Mouse (Mus musculus) liver, adult 2 months (tissue): ENCODE measurements around the gene Pdcd11. TPM values are rescaled to one million over a fixed set of nuclear protein-coding genes. Genes with fewer than 3 reads are reported as not detected.

Experiments
- DNase-seq: peaks from one replicate; pipeline ENCODE4 v3.0.0-alpha.2; 2011; ENCODE audit warnings: low read depth, low spot score; ENCODE audit errors: extremely low read depth
- H3K27ac ChIP-seq: fragments of 200-500 bp; replicated peaks from 2 replicates; pipeline ENCODE4 v1.5.1; 2012; ENCODE audit warnings: low read depth, mild to moderate bottlenecking, control low read depth, inconsistent platforms, low read length; ENCODE audit not compliant: insufficient read depth
- H3K27me3 ChIP-seq: fragments of 200-500 bp; 2 replicates; pipeline ENCODE4 v1.6.1; 2012; ENCODE audit warnings: mild to moderate bottlenecking, moderate library complexity, low read length, inconsistent platforms; ENCODE audit not compliant: control insufficient read depth, insufficient read depth
- H3K36me3 ChIP-seq: fragments of 200-500 bp; 2 replicates; pipeline ENCODE4 v1.6.1; 2012; ENCODE audit warnings: low read length, inconsistent platforms; ENCODE audit not compliant: control insufficient read depth, insufficient read depth
- H3K4me1 ChIP-seq: fragments of 200-500 bp; 2 replicates; pipeline ENCODE4 v1.6.1; 2011; ENCODE audit warnings: low read length; ENCODE audit not compliant: control insufficient read depth, insufficient read depth
- H3K4me3 ChIP-seq: fragments of 200-500 bp; 2 replicates; pipeline ENCODE4 v1.5.1; 2011; ENCODE audit warnings: low read depth, mild to moderate bottlenecking, control low read depth, low read length, moderate library complexity; ENCODE audit not compliant: insufficient read depth
- H3K79me2 ChIP-seq: fragments of 200-500 bp; 2 replicates; pipeline ENCODE4 v1.6.1; 2012; ENCODE audit warnings: inconsistent platforms, mild to moderate bottlenecking, low read length, moderate library complexity; ENCODE audit not compliant: control insufficient read depth, insufficient read depth
- H3K9ac ChIP-seq: fragments of 200-500 bp; 2 replicates; pipeline ENCODE4 v1.6.1; 2012; ENCODE audit warnings: low read depth, mild to moderate bottlenecking, control low read depth, inconsistent platforms, low read length
- CTCF ChIP-seq: fragments of 200-500 bp; IDR thresholded peaks from 2 replicates; pipeline ENCODE4 v1.5.1; 2011; ENCODE audit warnings: low read depth, low read length, control low read depth
- POLR2A ChIP-seq: fragments of 200-500 bp; IDR thresholded peaks from 2 replicates; pipeline ENCODE4 v1.6.1; 2011; ENCODE audit warnings: low read length, control low read depth; ENCODE audit not compliant: insufficient read depth; ENCODE audit errors: extremely low read depth
- WGBS: fragments of 180-500 bp; shearing (Covaris S2); methylation state at CpG from one replicate; pipeline ENCODE4 v1.1.7; 2018; 5-methylcytosine and 5-hydroxymethylcytosine counted together
- polyA plus RNA-seq: library from polyadenylated mRNA; depleted of rRNA; stranded (reverse); fragments of >200 nt; gene quantifications from 2 replicates; pipeline ENCODE4 v1.2.3, GENCODE M21; 2012; rRNA removed
- total RNA-seq: library from RNA; depleted of rRNA; stranded (reverse); fragments of >200 nt; gene quantifications from 2 replicates; pipeline ENCODE4 v1.2.3, GENCODE M21; 2014; rRNA removed

Gene Pdcd11
- total RNA-seq (7.1 and 8.3 TPM in 2 replicates), polyA plus RNA-seq (4.4 and 6.1 TPM in 2 replicates)

DNA sequence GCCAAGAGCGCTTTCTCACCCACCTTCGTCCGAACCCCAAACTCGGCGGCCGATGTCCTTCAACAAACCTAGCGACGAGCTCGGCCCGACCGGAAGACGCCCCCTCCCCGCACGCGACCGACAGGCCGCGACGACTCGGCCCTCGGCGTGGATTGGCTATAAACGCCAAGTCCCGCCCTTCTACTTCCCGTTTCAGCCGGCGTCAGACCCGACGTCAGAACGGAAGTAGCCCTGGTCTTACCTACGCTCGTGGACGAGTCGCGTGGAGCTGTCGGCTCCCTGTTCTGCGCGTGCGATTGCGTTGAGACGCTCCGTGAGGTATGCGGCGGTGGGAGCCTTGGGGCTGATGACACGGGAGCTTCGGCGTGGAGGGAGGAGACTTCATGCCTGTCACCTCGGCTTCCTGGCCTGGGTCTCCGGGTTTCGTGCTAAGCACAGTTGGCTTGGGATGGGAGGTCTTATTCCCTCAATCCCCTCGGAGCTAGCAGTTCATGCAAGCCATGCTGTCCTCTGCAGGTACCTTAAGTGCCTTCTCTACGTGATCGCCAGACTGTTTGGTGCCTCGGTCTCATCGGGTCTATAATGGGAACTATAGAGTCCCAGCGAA lies at the start of gene Pdcd11, which contains the start of gene Usmg5:
Pdcd11 (plus strand) TSS at position 219 of the 607 bp plus-strand sequence.
Usmg5 (minus strand) TSS at position 98 of the 607 bp plus-strand sequence.
- Histone ChIP-seq H3K4me1 (peaks cover 12% of the 10 kb centered on the region), H3K9ac (peak within 1 kb of the TSS; percentile 89), H3K27ac (peak within 1 kb of the TSS; percentile 97), H3K4me3 (peak within 1 kb of the TSS; percentile 61), H3K27me3 (no peaks in the 10 kb centered on the region), H3K36me3 (peaks cover 21% of the 10 kb centered on the region), H3K79me2 (peaks cover 27% of the 10 kb centered on the region; the same call in 1 of the 2 replicates)
- TF ChIP-seq POLR2A (peak; percentile 77; the same call in 1 of the 2 replicates), CTCF (no peak)
- under 1% methylated on average over 56 of the region's 56 CpGs for WGBS
- peak; percentile 87 for DNase-seq

DNA sequence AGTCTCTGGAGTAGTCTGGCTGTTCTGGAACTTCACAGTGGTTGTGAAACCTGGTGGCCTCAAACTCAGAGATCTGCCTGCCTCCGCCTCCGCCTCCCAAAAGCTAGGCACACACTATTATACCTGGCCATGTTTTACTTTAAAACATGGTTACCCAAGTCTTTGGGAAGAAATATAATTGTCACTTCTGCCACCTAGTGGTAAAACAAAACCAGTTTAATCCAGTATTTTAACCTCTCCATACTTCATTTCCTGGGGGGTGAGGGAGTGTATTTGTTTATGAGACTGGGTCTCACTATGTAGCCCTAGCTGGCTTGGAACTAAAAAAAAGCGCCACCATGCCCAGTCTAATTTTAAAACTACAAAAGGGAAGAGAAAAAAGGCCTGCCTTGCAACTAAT lies 47.0 kb upstream of the Pdcd11 start:
- Histone ChIP-seq H3K9ac (no peak overlapping the region), H3K4me1 (no peaks in the 10 kb centered on the region), H3K27me3 (no peaks in the 10 kb centered on the region), H3K27ac (no peak overlapping the region), H3K4me3 (no peak overlapping the region), H3K36me3 (peaks cover 28% of the 10 kb centered on the region; the same call in 1 of the 2 replicates), H3K79me2 (no peaks in the 10 kb centered on the region)
- 52% methylated on average over 3 of the region's 3 CpGs for WGBS
- TF ChIP-seq CTCF (no peak), POLR2A (no peak)
- peak; percentile 34 for DNase-seq

DNA sequence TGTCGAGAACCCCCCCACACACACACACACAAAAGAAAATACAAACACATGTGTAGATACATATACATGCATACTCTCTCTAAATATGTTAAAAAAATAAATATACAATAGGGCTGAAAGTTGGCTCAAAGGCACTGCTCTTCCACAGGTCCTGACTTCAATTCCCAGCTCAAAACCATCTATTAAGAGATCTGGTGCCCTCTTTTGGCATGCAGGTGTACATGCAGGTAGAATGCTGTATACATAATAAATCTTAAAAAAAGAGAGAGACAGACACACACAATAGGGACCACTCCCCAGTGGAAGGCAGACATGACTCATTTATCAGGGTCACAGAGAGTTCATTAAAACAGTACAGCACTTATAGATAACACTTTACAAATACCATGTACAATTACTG lies 44.2 kb upstream of the Pdcd11 start:
- H3K79me2 ChIP-seq, result peaks cover 4% of the 10 kb centered on the region; the same call in 1 of the 2 replicates
- 97% methylated on average over 1 of the region's 1 CpGs for WGBS
- no peak overlapping the region for H3K4me3 ChIP-seq
- H3K27me3 ChIP-seq, result no peaks in the 10 kb centered on the region
- DNase-seq, result no peak
- peaks cover 3% of the 10 kb centered on the region for H3K4me1 ChIP-seq
- H3K27ac ChIP-seq, result no peak overlapping the region
- H3K36me3 ChIP-seq, result peaks cover 13% of the 10 kb centered on the region; the same call in 1 of the 2 replicates
- H3K9ac ChIP-seq, result no peak overlapping the region
- TF ChIP-seq POLR2A, result no peak
- peak; percentile 20; the same call in 1 of the 2 replicates for TF ChIP-seq CTCF

DNA sequence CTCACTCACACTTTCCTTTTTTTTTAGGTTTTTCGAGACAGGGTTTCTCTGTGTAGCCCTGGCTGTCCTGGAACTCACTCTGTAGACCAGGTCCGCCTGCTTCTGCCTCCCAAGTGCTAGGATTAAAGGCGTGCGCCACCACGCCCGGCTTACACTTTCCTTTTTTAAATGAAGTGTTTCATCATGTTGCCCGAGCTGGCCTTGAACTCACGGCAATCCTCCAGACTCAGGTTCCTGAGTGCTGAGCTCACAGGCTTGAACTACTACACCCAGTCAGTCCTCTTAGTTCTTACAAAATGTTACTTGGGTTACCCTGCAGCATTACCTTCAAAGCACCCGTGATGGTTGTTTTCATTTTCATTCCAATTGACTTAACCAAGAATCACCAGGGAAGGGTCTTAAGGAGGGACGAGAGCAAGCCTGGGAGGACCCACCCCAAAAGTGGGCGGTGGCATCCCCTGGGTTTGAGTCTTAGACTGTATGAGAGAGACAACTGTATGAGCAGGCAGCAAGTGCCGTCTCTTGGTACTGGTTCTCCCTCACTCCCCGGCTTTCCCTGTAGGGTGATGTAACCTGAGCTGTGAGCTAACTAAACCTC lies 43.2 kb upstream of the Pdcd11 start:
- H3K27me3 ChIP-seq, result no peaks in the 10 kb centered on the region
- H3K9ac ChIP-seq, result no peak overlapping the region
- H3K4me1 ChIP-seq, result peaks cover 3% of the 10 kb centered on the region
- H3K36me3 ChIP-seq, result peaks cover 10% of the 10 kb centered on the region; the same call in 1 of the 2 replicates
- no peak overlapping the region for H3K27ac ChIP-seq
- TF ChIP-seq CTCF, result no peak
- TF ChIP-seq POLR2A, result no peak
- no peak overlapping the region for H3K4me3 ChIP-seq
- DNase-seq, result no peak
- peaks cover 4% of the 10 kb centered on the region; the same call in 1 of the 2 replicates for H3K79me2 ChIP-seq
- 95% methylated on average over 13 of the region's 13 CpGs for WGBS

DNA sequence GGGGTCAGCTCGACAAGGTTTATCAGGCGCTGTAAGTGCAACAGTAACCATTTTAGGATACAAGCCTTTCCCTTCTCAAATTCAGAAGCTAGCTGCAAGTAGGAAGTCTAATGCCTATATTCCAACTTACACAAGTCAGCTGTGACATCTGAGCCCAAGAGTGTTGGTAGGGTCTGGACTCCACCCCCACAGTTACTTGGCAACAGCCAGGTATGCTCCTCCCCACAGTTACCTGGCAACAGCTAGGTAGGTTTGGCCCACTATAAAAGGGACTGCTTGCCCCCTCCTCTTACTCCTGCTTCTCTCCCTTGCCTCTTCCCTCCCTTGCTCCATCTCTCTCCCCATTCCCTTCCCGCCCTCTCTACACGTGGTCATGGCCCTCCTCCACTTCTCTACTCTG lies 41.5 kb upstream of the Pdcd11 start:
- no peak for TF ChIP-seq POLR2A
- TF ChIP-seq CTCF, result no peak
- Histone ChIP-seq H3K9ac (no peak overlapping the region), H3K4me3 (no peak overlapping the region), H3K4me1 (peaks cover 11% of the 10 kb centered on the region), H3K36me3 (peaks cover 10% of the 10 kb centered on the region; the same call in 1 of the 2 replicates), H3K27me3 (no peaks in the 10 kb centered on the region), H3K27ac (no peak overlapping the region), H3K79me2 (peaks cover 4% of the 10 kb centered on the region; the same call in 1 of the 2 replicates)
- 76% methylated on average over 4 of the region's 4 CpGs for WGBS
- DNase-seq, result no peak

DNA sequence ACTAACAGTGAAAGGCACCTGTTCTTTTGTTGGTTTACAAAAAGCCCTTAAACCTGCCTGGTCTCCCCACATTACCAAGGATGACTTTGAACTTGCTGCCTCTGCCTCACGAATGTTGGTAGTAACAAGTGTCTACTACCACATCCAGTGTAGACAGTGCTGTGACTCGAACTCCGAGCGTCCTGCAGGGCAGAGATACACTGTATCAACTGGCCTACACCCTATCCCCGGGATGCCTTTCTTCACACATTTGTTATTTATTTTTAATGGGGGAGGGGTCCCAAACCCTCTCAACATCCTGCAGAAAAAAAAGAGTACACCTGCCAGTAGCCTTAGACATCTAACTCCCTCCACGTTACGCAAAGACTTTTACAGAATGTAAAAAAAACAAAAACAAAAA lies 40.7 kb upstream of the Pdcd11 start:
- Histone ChIP-seq H3K9ac (no peak overlapping the region), H3K79me2 (peaks cover 4% of the 10 kb centered on the region; the same call in 1 of the 2 replicates), H3K4me1 (peaks cover 11% of the 10 kb centered on the region), H3K27ac (no peak overlapping the region), H3K36me3 (peaks cover 10% of the 10 kb centered on the region; the same call in 1 of the 2 replicates), H3K27me3 (no peaks in the 10 kb centered on the region), H3K4me3 (no peak overlapping the region; the same call in 1 of the 2 replicates)
- no peak for DNase-seq
- WGBS, result 8% methylated on average over 7 of the region's 7 CpGs
- TF ChIP-seq CTCF (no peak), POLR2A (no peak)
